Mouse (Mus musculus) testis, adult 2 months (tissue): ENCODE data around the gene Tmem179.

Experiments
- CTCF ChIP-seq: fragments of 200-500 bp; IDR thresholded peaks from 2 replicates; pipeline ENCODE4 v1.5.1; 2012; ENCODE audit warnings: low read depth, mild to moderate bottlenecking, inconsistent platforms, low read length, moderate library complexity; ENCODE audit not compliant: control insufficient read depth, insufficient read depth, insufficient replicate concordance
- POLR2A ChIP-seq: fragments of 200-500 bp; IDR thresholded peaks from 2 replicates; pipeline ENCODE4 v1.6.1; 2012; ENCODE audit warnings: low read depth, mild to moderate bottlenecking, inconsistent platforms, low read length, moderate library complexity; ENCODE audit not compliant: control insufficient read depth

DNA sequence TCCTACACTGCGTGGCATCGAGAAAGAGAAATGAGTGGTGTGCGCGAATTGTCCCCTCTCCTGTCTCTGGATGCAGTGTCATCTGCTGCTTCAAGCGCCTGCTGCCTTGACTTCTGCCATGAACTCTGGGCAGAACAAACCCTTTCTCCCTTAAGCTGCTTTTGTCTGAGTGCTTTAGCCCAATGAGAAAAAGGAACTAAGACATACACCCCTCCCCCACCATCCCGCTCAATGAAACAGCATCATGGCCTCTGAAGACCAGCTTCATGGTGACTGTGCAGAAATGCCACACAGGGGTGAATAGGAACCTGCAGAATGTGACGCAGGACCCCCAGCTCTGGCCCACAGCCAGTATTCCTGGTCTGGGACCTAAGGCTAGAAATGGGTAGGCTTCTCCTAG is 47.2 kb downstream of the Tmem179 start:
- TF ChIP-seq POLR2A (no peak), CTCF (no peak)
